Mouse (Mus musculus): ENCODE measurements at regions not wholly inside any gene's neighbourhood (a gene's known extent, or its start where the extent isn't known, plus 50 kb on each side); places are given as distances from the start of the nearest gene placed in this dataset.

- no peak for DNase-seq (ENCODE audit: low spot score in 2 of 2)
Observed at GRCm38 (mm10) chr8:126660658-126661316, 67.0 kb upstream of the Irf2bp2 start.

GRCm38 (mm10) chr8:126659691-126660657 is 66.2 kb upstream of the Irf2bp2 start:
- no peak for DNase-seq (ENCODE audit: low spot score in 2 of 2)

- DNase-seq (ENCODE audit: low spot score in 2 of 2): no peak
Observed at GRCm38 (mm10) chr8:126657546-126657945, 63.8 kb upstream of the Irf2bp2 start.

- no peak for DNase-seq (ENCODE audit: low spot score in 2 of 2)
Observed at GRCm38 (mm10) chr8:126656554-126657260, 62.9 kb upstream of the Irf2bp2 start.

- no peak for DNase-seq (ENCODE audit: low spot score in 2 of 2)
Observed at GRCm38 (mm10) chr8:126655565-126655964, 61.8 kb upstream of the Irf2bp2 start.

- DNase-seq (ENCODE audit: low spot score in 2 of 2): no peak
Observed at GRCm38 (mm10) chr8:126654353-126654752, 60.6 kb upstream of the Irf2bp2 start.

GRCm38 (mm10) chr8:126652151-126652550 is 58.4 kb upstream of the Irf2bp2 start:
- DNase-seq (ENCODE audit: low spot score in 2 of 2): no peak

- DNase-seq (ENCODE audit: low spot score in 2 of 2): no peak
Observed at GRCm38 (mm10) chr8:126650945-126651344, 57.2 kb upstream of the Irf2bp2 start.

GRCm38 (mm10) chr8:126649305-126649704 is 55.5 kb upstream of the Irf2bp2 start:
- no peak for DNase-seq (ENCODE audit: low spot score in 2 of 2)

- DNase-seq (ENCODE audit: low spot score in 2 of 2): no peak
Observed at GRCm38 (mm10) chr8:126647350-126647749, 53.6 kb upstream of the Irf2bp2 start.

GRCm38 (mm10) chr8:126646604-126647311 is 53.0 kb upstream of the Irf2bp2 start:
- DNase-seq (ENCODE audit: low spot score in 2 of 2): no peak

- no peak for DNase-seq (ENCODE audit: low spot score in 2 of 2)
Observed at GRCm38 (mm10) chr8:126644179-126644578, 50.4 kb upstream of the Irf2bp2 start.

Measured in right cerebral cortex, postnatal 36 days (tissue).